Mouse (Mus musculus) lung, postnatal 4 days (tissue): ENCODE data around the gene Depdc7.

Source experiments
- DNase-seq, 2 experiments: peaks; one replicate each; pipeline ENCODE4 v3.0.0; 2021

The Depdc7 gene

DNA sequence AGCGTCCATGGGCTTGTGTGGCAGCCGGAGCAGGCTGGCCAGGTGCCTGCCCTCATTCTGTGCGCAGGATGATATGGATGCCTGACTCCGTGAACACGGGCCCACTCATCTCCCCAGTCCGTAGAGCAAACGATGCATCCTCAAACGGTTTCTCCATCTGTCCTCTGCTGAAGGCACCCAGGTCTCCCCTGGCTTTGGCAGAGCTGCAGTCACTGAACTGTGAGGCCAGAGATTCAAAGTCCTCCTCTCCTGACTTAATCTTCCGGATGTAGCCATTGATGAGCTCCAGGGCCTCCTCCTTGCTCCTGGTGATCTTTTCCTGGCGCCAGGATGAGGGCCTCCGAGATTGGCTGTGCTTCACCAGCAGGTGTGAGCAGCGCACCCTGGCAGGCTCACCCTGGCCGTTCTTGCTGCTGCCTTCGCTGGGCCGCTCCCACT is 28.4 kb downstream of the Depdc7 start:
- DNase-seq: no peak

- no peak for DNase-seq
Measured at GRCm38 (mm10) chr2:104712486-104712809, 30.2 kb downstream of the Depdc7 start.

DNA sequence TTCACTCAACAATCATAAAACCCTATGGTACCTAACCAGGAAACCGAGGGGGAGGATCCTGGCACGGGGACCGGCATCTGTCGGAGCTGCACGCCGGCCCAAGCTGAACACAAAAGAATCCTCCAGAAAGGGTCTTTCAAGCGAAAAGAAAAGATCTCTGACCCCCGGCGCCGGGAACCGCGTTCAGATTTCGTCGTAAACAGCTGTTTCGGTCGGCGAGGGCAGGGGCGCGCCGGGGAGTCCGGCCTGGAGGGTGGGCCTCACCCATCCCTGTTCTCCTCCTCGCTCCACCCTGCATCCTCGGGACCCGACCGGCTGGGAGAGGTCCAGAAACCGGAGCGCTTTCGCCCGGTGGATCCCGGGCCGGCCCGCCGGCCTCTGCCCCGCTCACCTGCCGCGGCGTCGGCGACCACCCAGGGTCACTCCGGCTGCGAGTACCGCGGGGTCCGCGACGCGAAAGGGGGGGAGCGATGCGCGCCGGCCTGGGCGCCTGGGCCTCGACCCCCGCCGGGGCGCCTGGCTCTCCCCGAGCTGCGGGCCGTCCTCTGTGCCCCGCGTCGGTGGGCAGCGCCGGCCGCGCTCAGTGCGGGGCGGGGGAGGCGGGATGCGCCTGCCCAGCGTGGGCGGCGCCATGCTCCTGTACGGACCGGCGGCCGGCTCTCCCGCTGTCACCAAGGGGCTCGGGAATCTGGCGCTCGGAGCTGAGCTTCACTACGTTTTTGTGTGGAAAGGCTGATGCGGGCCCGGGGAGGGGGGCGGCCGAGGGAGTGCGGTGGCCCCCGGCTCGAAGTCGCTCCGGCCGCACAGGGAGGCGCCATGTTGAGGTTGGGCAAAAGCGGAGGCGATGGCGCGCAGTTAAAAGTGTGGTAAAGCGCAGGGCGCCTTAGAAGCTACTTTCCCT is 30.8 kb downstream of the Depdc7 start, which contains the start of gene Tcp11l1:
Gene Tcp11l1 (minus strand): TSS at position 585 of the 901 bp plus-strand sequence.
- DNase-seq: peak; percentile 70 to 75

DNA sequence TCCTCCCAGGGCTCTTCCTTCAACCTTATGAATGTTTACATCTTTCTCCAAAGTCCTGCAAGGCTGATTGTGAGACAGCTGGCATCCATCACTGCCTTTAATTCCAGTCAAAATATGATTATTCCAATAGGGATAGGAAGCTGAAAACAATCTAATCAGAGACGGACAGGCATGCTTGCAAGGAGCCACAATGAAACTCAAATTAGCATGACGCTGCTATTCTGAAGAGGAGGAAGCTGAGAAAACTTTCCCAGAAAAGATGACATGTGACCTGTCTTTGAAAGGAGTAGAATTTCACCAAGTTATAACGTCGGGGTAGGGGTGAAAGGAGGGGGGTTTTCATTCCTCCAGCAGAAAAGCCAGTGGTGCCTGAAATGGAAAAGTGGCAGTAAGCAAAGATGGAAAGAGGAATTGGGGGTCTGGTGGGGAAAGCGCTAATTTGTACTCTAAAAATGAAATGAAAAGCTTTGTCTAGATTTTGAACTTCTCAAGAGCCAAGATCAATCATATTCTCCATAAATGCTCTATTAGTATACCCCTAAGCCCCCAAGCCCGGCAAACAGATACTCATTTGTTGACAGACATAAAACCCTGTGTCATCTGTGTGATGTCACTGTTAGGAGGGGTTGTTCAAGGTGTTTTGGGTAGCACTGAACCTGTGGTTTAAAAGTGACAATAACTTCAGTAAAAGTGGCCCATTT is 31.9 kb downstream of the Depdc7 start:
- no peak for DNase-seq

DNA sequence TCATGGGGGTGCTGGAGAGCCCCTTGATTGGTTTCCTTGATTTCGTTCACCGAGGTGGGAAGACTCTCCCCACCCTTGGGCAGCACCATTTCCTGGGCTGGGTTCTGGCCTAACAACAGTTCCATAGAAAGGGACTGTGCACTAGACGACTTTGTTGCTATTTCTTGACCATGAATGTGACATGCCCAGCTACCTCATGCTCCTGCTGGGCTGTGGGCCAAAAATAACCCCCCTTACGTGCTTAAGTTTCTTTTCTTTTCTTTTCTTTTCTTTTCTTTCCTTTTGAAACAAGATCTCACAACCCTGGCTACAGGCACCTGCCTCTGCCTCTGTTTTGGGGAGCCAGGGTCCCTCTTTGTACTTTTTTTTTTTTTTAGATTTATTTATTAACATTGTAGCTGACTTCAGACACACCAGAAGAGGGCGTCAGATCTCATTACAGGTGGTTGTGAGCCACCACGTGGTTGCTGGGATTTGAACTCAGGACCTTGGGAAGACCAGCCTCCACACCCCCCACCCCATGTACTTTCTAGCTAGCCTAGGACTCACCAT is 32.8 kb downstream of the Depdc7 start:
- DNase-seq: no peak

GRCm38 (mm10) chr2:104704355-104704754 is 38.3 kb downstream of the Depdc7 start:
- no peak for DNase-seq

GRCm38 (mm10) chr2:104703158-104703557 is 39.5 kb downstream of the Depdc7 start:
- no peak for DNase-seq

DNA sequence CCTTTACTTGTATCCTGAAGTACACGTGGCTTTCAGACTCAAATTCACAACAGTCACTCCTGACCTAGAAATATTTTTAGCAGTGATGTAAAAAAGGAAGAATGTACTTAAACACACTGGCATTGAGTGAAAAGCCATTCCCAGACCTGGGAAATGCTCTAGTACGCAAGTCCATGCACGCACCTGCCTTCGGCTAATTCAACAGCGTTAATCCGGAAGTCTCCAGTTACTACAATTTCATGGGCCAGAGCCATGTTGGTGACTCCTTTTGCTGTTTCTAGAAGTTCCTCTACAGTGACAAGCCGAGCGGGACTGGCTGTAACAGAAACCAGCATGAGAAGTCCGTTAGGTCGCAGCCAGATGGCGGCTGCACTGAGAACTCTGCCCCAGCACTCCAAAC is 43.0 kb downstream of the Depdc7 start:
- no peak for DNase-seq

- DNase-seq: no peak
Measured at GRCm38 (mm10) chr2:104692551-104692950, 50.1 kb downstream of the Depdc7 start.

DNA sequence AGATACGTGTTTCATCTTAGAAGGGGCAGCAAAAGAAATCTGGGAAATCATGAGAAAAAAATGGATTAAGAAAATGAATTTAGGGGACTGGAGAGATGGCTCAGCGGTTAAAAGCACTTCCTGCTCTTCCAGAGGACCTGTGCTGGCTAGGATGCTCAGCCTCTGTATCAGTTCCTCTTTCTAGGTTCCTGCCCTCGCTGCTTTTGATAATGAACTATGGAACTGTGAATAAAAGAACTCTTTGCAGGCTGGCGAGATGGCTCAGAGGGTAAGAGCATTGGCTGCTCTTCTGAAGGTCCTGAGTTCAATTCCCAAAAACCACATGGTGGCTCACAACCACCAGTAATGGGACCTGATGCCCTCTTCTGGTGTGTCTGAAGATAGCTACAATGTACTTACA is 52.0 kb downstream of the Depdc7 start:
- no peak for DNase-seq

DNA sequence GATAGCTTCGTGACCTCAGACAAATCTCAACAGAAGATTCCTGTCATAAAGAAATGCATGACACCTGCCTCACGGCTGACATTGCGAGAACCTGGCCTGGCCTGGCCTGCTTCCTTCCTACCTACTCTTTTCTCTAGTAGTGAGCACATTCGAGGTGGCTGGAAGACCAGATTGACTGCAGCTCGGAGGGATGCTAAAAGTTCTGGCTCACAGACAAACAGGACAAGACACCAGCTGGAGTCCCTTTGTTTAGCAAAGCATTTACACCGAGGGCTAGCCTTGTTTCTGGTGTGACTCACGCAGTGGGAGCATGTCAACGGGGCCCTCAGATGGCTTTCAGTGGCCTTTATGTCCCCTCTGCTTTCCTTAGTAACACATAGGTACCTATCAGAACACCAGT is 54.0 kb downstream of the Depdc7 start:
- no peak for DNase-seq

GRCm38 (mm10) chr2:104688321-104688720 is 54.4 kb downstream of the Depdc7 start:
- DNase-seq: no peak

DNA sequence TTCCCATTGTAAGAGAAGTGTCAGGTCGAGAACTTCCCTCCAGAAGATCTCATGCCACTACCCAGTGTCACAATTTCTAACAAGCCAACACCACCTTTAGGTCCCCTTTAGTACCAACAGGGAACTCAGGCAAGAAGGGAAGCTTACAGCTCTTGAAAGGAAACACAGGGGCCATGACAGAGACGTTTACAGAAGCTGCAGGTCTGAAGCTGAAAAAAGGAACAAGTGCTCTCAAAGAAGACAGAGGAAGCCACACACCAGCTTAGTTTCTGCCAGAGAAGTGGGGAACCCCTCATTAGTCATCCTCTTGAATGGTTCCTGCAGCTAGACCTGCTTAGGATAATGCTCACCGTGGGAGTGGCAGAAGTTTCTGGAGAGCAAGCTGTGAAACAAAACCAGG is 55.4 kb downstream of the Depdc7 start:
- no peak for DNase-seq

GRCm38 (mm10) chr2:104685418-104685817 is 57.3 kb downstream of the Depdc7 start:
- peak; percentile 82 to 84 for DNase-seq

GRCm38 (mm10) chr2:104684771-104685170 is 57.9 kb downstream of the Depdc7 start:
- DNase-seq: no peak

DNA sequence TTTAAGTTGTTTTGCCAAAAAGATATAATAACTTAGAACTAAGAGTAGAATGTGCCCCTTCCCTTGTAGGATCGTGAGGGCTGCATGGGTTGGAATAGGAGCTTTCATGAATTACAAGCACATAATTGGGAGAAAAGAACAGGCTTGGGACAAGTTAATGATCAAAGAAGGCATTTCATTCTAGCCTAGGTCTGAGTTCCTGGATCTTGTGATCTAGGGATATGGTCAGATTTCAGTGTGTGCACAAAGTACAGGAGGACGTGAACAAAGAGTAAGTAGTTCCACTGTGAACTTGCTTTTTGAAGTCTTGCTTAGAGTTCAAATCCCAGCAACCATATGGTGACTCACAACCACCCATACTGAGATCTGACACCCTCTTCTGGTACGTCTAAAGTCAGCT is 65.4 kb downstream of the Depdc7 start:
- no peak for DNase-seq
